Mouse (Mus musculus) stomach, postnatal 0 days (tissue): ENCODE data around the gene Hpd.

Source experiments
- CTCF ChIP-seq: IDR thresholded peaks from 2 replicates; pipeline ENCODE4 v1.5.1; 2016; ENCODE audit warnings: antibody characterized with exemption, low read depth, mild to moderate bottlenecking, moderate library complexity
- EP300 ChIP-seq: optimal IDR thresholded peaks from 2 replicates; pipeline ENCODE3; 2016; ENCODE audit warnings: antibody characterized with exemption

DNA sequence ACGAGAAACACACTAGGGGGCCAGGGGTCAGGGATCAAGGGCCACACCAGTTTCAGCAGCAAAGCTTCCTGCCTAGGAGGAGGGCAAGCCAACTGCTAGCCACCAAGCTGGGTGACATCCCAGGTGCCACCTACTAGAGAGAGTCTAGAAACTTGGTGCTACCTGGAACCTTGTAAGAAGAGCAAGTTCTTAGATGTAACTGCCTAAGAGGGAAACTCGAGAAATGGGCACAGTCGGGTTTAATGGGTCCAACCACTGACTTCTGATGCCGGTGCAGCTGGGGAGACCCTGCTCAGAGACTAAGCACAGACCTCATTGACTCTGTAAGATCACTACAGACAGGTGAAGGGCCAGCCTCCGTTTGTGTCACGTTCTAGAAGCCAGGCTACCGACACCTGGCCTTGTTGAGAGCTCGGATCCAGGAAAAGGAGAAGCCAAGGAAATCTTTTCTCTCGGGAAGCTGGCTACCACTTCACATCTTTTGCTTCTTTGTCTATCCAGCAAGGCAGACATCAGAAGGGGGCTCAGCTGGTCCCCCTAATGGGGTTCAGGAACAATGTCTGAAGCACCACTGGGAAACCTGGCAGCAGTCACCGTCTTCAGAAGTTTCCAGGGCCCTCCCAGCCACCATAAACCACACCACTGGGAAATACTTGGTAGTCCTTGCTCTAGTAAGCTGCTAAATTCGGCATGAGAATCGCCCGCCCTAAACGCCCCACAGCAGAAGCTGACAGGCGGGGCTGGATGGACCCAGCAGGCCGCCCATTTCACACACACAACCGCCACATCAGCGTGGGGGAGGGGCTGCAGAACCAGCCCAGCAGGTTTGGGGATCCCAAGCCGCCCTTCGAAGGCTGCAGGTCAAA, 45.2 kb downstream of the Hpd start:
- TF ChIP-seq CTCF (no peak), EP300 (peak; percentile 90)
